Mouse (Mus musculus): ENCODE results near the gene Tgfb2.

The Tgfb2 gene

GRCm38 (mm10) chr1:186705915-186706248, at the start of gene Tgfb2:
TSS of gene Tgfb2 (minus strand) at chr1:186705989.
- in situ Hi-C loops (cut with MboI, MseI): loop anchor here (5.0 kb wide), 1 partner anchor 1024 kb away; no protein-coding TSS in a partner anchor

GRCm38 (mm10) chr1:186749675-186750283, 44.0 kb upstream of the Tgfb2 start:
- in situ Hi-C loops (cut with MboI, MseI): loop anchor here (5.0 to 25.0 kb wide), 2 partner anchors 463 to 1887 kb away; no protein-coding TSS in a partner anchor

GRCm38 (mm10) chr1:186748724-186749653, 43.2 kb upstream of the Tgfb2 start, which contains the start of gene Rrp15:
TSS of gene Rrp15 (minus strand) at chr1:186749358.
- in situ Hi-C loops (cut with MboI, MseI): loop anchor here (5.0 to 25.0 kb wide), 2 partner anchors 463 to 1887 kb away; no protein-coding TSS in a partner anchor

GRCm38 (mm10) chr1:186739828-186740227, 34.0 kb upstream of the Tgfb2 start:
- in situ Hi-C loops (cut with MboI, MseI): loop anchor here (25.0 kb wide), 1 partner anchor 1878 kb away; no protein-coding TSS in a partner anchor

GRCm38 (mm10) chr1:186735537-186735936, 29.7 kb upstream of the Tgfb2 start:
- in situ Hi-C loops (cut with MboI, MseI): loop anchor here (25.0 kb wide), 1 partner anchor 1873 kb away; no protein-coding TSS in a partner anchor

- in situ Hi-C loops (cut with MboI, MseI): loop anchor here (25.0 kb wide), 1 partner anchor 1871 kb away; no protein-coding TSS in a partner anchor
Measured at GRCm38 (mm10) chr1:186733052-186733451, 27.3 kb upstream of the Tgfb2 start.

- in situ Hi-C loops (cut with MboI, MseI): loop anchor here (25.0 kb wide), 1 partner anchor 1866 kb away; no protein-coding TSS in a partner anchor
Measured at GRCm38 (mm10) chr1:186728778-186729177, 23.0 kb upstream of the Tgfb2 start.

- in situ Hi-C loops (cut with MboI, MseI): loop anchor here (25.0 kb wide), 1 partner anchor 1864 kb away; no protein-coding TSS in a partner anchor
Measured at GRCm38 (mm10) chr1:186726117-186726516, 20.3 kb upstream of the Tgfb2 start.

- in situ Hi-C loops (cut with MboI, MseI): no loop called here
Measured at GRCm38 (mm10) chr1:186722299-186722698, 16.5 kb upstream of the Tgfb2 start.

- in situ Hi-C loops (cut with MboI, MseI): no loop called here
Measured at GRCm38 (mm10) chr1:186721846-186722245, 16.1 kb upstream of the Tgfb2 start.

- in situ Hi-C loops (cut with MboI, MseI): no loop called here
Measured at GRCm38 (mm10) chr1:186721166-186721565, 15.4 kb upstream of the Tgfb2 start.

GRCm38 (mm10) chr1:186719708-186720107, 13.9 kb upstream of the Tgfb2 start:
- in situ Hi-C loops (cut with MboI, MseI): no loop called here

- in situ Hi-C loops (cut with MboI, MseI): no loop called here
Measured at GRCm38 (mm10) chr1:186718881-186719280, 13.1 kb upstream of the Tgfb2 start.

GRCm38 (mm10) chr1:186714980-186715896, 9.4 kb upstream of the Tgfb2 start:
- in situ Hi-C loops (cut with MboI, MseI): no loop called here

- in situ Hi-C loops (cut with MboI, MseI): no loop called here
Measured at GRCm38 (mm10) chr1:186714215-186714614, 8.4 kb upstream of the Tgfb2 start.

GRCm38 (mm10) chr1:186712802-186713471, 7.1 kb upstream of the Tgfb2 start:
- in situ Hi-C loops (cut with MboI, MseI): no loop called here

GRCm38 (mm10) chr1:186705203-186705914, 430 bp downstream of the Tgfb2 start:
- in situ Hi-C loops (cut with MboI, MseI): loop anchor here (5.0 kb wide), 1 partner anchor 1023 kb away; no protein-coding TSS in a partner anchor

- in situ Hi-C loops (cut with MboI, MseI): no loop called here
Measured at GRCm38 (mm10) chr1:186703980-186704701, 1.6 kb downstream of the Tgfb2 start.
